Mouse (Mus musculus) midbrain, embryonic 11.5 days (tissue): ENCODE measurements around the gene Helq. TPM values are rescaled to one million over a fixed set of nuclear protein-coding genes. Genes with fewer than 3 reads are reported as not detected.

Experiments used
- ATAC-seq: fragments of 200-750 bp; cut with Nextera tagmentation; 2 replicates; pipeline ENCODE4 v1.8.0; 2017; ENCODE audit warnings: moderate TSS enrichment, moderate library complexity; ENCODE audit not compliant: low FRiP score
- DNase-seq: peaks from one replicate; pipeline ENCODE4 v3.0.0; 2015; ENCODE audit warnings: low spot score; ENCODE audit errors: missing footprints
- H3K27ac ChIP-seq: fragments of 300-500 bp; sonication (generic); 2 replicates; pipeline ENCODE4 v1.5.1; 2014; ENCODE audit warnings: low read depth, low read length
- H3K27me3 ChIP-seq: fragments of 300-500 bp; sonication (generic); 2 replicates; pipeline ENCODE4 v1.6.1; 2014; ENCODE audit warnings: mild to moderate bottlenecking, low read length, moderate library complexity, mixed read lengths; ENCODE audit not compliant: control insufficient read depth, insufficient read depth
- H3K36me3 ChIP-seq: fragments of 300-500 bp; sonication (generic); 2 replicates; pipeline ENCODE4 v1.6.1; 2014; ENCODE audit warnings: mild to moderate bottlenecking, low read length, moderate library complexity, mixed read lengths; ENCODE audit not compliant: control insufficient read depth, insufficient read depth
- H3K4me1 ChIP-seq: fragments of 300-500 bp; sonication (generic); 2 replicates; pipeline ENCODE4 v1.6.1; 2014; ENCODE audit warnings: low read length; ENCODE audit not compliant: control insufficient read depth, insufficient read depth
- H3K4me2 ChIP-seq: fragments of 300-500 bp; sonication (generic); 2 replicates; pipeline ENCODE4 v1.6.1; 2014; ENCODE audit warnings: mild to moderate bottlenecking, moderate library complexity
- H3K4me3 ChIP-seq: fragments of 300-500 bp; sonication (generic); 2 replicates; pipeline ENCODE4 v1.5.1; 2014; ENCODE audit warnings: low read depth, low read length
- H3K9ac ChIP-seq: fragments of 300-500 bp; sonication (generic); 2 replicates; pipeline ENCODE4 v1.6.1; 2014; ENCODE audit warnings: low read length
- H3K9me3 ChIP-seq: fragments of 300-500 bp; sonication (generic); 2 replicates; pipeline ENCODE4 v1.6.1; 2016; ENCODE audit warnings: low read length; ENCODE audit not compliant: control insufficient read depth
- WGBS: fragments of 180-500 bp; shearing (Covaris S2); extraction: QIAGEN DNeasy Blood & Tissue Kit; methylation state at CpG from one replicate; pipeline ENCODE4 v1.1.7; 2014; 5-methylcytosine and 5-hydroxymethylcytosine counted together
- polyA plus RNA-seq: library from polyadenylated mRNA; unstranded; fragments of >200 nt; fragmentation: Nextera tagmentation; extraction: Ambion mirVana; gene quantifications from 2 replicates; pipeline ENCODE4 v1.2.1, GENCODE M21; 2014

The Helq gene
- polyA plus RNA-seq, 1 experiment from 2014 or later: 17.6 TPM

DNA sequence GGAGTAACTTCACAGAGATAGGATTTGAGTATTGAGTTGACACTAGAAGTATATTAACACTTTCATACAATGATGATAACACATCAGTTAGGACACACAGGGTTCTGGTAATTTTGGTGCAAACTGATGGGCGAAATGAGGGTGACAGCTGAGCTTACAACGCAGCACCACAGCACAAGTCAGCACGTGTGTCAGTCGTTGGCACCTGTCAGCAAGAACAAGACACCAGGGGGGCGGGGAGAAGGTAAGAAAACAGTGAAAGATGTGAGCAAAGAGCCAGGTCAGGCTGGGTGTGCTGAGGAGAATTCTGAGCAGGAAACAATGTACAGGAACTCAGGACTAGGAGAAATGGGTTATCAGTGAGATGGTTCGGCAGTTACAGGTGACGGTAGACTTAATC, 36.7 kb downstream of the Helq start:
- Histone ChIP-seq H3K4me2 (no peak overlapping the region), H3K9me3 (no peaks in the 10 kb centered on the region), H3K27ac (no peak overlapping the region), H3K4me1 (no peaks in the 10 kb centered on the region), H3K9ac (no peak overlapping the region), H3K4me3 (no peak overlapping the region), H3K27me3 (no peaks in the 10 kb centered on the region), H3K36me3 (peaks cover 26% of the 10 kb centered on the region)
- DNase-seq: peak; percentile 76
- ATAC-seq: no peak
- WGBS: 95% methylated on average over 7 of the region's 7 CpGs

DNA sequence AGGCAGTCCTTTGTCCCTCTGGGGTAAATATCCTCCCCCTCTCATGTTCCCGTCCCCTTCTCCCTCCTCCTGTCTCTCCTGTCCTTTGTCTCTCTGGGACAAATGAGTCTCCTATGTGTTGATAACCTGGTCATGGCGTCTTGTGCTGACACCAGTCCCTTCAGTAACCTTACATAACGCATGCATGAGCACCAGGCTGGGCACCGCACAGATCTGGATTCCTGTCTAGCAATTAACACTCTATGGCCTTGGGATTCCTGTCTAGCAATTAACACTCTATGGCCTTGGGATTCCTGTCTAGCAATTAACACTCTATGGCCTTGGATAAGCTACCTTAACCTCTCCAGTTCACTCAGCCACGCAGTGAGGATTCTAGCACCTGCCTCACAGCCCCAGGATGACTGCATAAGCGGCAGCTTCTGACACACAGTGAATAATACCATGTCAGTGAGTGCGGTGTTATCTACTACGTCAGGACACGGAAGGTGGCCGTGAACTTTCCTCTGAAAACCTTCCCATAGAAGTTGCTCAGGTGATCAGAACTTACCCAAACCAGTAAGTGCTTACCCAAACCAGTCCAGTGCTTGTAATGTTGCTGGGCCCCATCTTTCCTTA, 38.2 kb downstream of the Helq start:
- Histone ChIP-seq H3K9ac (no peak overlapping the region), H3K36me3 (peaks cover 21% of the 10 kb centered on the region), H3K4me3 (no peak overlapping the region), H3K27ac (no peak overlapping the region), H3K9me3 (no peaks in the 10 kb centered on the region), H3K4me2 (no peak overlapping the region), H3K4me1 (no peaks in the 10 kb centered on the region), H3K27me3 (no peaks in the 10 kb centered on the region)
- DNase-seq (peak; percentile 33), ATAC-seq (no peak)
- 89% methylated on average over 10 of the region's 10 CpGs for WGBS

DNA sequence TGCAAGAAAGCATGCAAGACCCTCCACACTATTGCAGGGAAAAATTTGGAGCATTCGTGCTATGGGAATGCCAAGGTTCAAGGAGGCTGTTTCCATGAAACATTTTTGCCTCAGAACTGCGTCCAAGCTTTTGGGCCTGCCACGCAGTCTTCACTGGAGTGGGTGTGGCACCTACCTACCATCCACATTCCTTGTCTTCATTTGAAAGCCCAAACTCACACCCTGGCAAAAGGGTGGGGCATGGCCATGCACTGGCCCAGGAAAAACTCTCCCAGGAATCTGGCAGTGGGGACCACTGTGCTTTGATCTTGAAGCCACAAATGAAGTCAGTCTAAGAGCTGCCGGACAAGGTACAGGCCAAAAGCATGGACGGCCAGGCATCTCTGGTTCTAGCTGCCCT, 40.3 kb downstream of the Helq start:
- Histone ChIP-seq H3K4me1 (no peaks in the 10 kb centered on the region), H3K9ac (no peak overlapping the region), H3K4me2 (no peak overlapping the region), H3K27ac (no peak overlapping the region), H3K36me3 (peaks cover 9% of the 10 kb centered on the region), H3K4me3 (no peak overlapping the region), H3K9me3 (no peaks in the 10 kb centered on the region), H3K27me3 (no peaks in the 10 kb centered on the region)
- DNase-seq (peak; percentile 75), ATAC-seq (no peak)
- whole genome bisulfite sequencing: 92% methylated on average over 5 of the region's 5 CpGs

DNA sequence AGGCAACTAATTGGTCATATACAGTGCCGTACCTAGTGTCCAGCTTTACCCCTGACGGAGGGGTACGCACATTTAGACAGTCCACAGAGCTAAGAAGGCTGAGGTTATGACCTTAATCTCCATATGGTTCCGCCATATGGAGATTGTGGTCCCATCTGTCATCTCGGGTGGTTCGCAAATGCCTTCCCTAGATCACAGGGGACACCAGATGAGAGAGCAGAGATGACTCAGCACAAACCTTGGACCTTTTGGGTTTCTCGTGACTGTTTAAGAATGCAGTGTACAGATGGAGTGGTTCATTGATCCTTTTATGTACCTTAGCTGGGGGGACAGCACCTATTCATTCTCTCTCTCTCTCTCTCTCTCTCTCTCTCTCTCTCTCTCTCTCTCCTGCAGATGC, 45.0 kb downstream of the Helq start:
- ATAC-seq (peak; percentile 44; the same call in 1 of the 2 replicates), DNase-seq (no peak)
- Histone ChIP-seq H3K27me3 (no peaks in the 10 kb centered on the region), H3K4me1 (no peaks in the 10 kb centered on the region), H3K4me2 (no peak overlapping the region), H3K9me3 (no peaks in the 10 kb centered on the region), H3K4me3 (no peak overlapping the region), H3K36me3 (no peaks in the 10 kb centered on the region), H3K27ac (no peak overlapping the region), H3K9ac (no peak overlapping the region)
- WGBS: 60% methylated on average over 7 of the region's 7 CpGs

DNA sequence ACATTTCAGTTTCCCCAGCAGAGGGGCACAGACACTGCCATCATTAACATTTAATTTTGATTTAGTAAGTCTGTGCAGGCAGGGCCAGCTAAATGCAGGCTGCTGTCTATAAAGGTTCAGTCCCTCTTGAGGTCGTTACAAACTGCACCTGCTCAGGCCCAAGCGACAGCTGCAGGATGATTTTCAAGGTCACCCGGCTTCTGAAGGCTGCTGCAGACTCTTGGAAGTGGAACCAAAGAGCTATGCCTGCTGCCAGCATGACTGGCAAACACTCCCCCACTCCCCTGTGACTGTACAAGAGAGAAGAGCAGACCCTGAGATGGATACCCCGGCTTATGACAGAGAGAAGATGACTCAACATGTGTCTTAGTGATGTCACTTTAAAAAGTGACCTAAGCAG, 46.7 kb downstream of the Helq start:
- Histone ChIP-seq H3K36me3 (no peaks in the 10 kb centered on the region), H3K27ac (peak overlapping the region; percentile 9; the same call in 1 of the 2 replicates), H3K9me3 (no peaks in the 10 kb centered on the region), H3K27me3 (no peaks in the 10 kb centered on the region), H3K4me2 (no peak overlapping the region), H3K4me3 (no peak overlapping the region), H3K9ac (no peak overlapping the region), H3K4me1 (no peaks in the 10 kb centered on the region)
- WGBS: 73% methylated on average over 4 of the region's 4 CpGs
- ATAC-seq: no peak
- no peak for DNase-seq

DNA sequence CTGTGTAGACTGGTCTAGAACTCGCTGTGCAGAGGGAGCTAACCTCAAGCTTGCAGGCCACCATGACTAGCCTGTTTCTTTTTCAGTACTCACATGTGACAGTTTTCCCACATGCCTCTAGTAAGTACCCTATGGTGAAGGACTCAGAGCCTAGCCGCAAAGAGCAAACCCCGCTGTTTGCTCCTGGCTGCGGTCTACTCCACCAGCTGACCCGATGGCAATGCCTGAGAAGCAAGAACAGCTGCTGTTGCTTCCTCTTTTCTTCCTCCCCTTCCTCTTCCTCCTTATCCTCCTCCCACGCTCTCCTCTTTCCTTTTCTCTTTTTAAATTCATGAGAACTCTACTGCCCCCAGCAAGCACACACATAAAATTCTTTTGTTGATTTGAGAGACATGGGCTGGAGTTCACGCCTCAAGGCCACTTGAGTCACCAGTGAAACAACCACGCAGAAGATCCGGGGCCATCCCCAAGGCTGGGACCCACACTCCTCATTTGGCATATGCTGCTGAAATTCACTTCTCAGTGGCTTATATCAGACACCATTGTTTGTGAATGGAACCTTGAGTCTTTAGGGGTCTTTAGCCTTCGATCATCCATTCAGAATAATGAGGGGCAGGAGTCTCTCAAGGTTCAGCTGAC, 47.7 kb downstream of the Helq start:
- H3K9me3 ChIP-seq: no peaks in the 10 kb centered on the region
- DNase-seq: no peak
- ATAC-seq: no peak
- no peak overlapping the region for H3K27ac ChIP-seq
- H3K4me1 ChIP-seq: no peaks in the 10 kb centered on the region
- H3K27me3 ChIP-seq: no peaks in the 10 kb centered on the region
- no peak overlapping the region for H3K4me2 ChIP-seq
- no peak overlapping the region for H3K9ac ChIP-seq
- no peak overlapping the region for H3K4me3 ChIP-seq
- H3K36me3 ChIP-seq: no peaks in the 10 kb centered on the region
- WGBS: 84% methylated on average over 10 of the region's 10 CpGs

DNA sequence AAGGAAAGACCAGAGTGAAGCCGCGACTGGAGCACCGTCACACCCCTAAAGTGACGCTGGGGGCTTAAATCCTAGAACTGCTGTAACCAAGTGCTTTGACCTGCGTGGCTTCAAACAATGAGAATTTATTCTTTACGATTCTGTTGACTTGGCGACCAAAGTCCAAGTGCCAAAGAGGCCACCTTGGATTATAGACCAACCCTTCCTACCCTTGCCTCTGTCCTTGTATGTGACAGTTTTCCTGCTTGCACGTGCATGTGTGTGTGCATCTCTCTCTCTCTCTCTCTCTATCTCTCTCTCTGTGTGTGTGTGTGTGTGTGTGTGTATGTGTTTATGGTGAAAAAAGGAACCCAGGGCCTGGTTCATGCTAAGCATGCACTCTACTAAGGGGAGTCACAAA, 59.6 kb downstream of the Helq start:
- no peak overlapping the region for H3K9ac ChIP-seq
- no peaks in the 10 kb centered on the region for H3K9me3 ChIP-seq
- no peak overlapping the region for H3K4me2 ChIP-seq
- no peak overlapping the region for H3K4me3 ChIP-seq
- no peaks in the 10 kb centered on the region for H3K4me1 ChIP-seq
- peak; percentile 14 for DNase-seq
- H3K27me3 ChIP-seq: no peaks in the 10 kb centered on the region
- no peaks in the 10 kb centered on the region for H3K36me3 ChIP-seq
- WGBS: 85% methylated on average over 8 of the region's 8 CpGs
- no peak for ATAC-seq
- H3K27ac ChIP-seq: no peak overlapping the region

DNA sequence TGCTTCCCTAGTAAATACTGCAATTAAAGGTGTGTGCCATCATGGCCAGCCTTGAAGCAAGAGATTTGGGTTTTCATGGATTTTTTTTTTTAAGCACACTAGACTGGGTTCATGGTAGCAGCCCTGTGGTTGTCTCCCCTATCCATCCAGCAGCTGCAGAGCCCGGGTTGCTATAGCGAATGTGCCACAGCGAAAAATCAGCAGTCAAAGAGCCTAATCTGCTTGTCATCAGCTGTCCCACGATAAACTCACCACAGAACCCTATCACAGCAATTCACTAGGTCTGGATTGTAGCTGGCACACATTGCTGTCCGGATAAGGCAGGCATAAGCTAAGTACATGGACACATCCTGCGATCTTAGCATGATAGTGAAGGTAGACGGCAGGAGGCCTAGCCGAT, 61.5 kb downstream of the Helq start:
- DNase-seq: peak; percentile 81
- Histone ChIP-seq H3K4me3 (no peak overlapping the region), H3K36me3 (no peaks in the 10 kb centered on the region), H3K27ac (no peak overlapping the region), H3K27me3 (no peaks in the 10 kb centered on the region), H3K4me1 (no peaks in the 10 kb centered on the region), H3K9me3 (no peaks in the 10 kb centered on the region), H3K9ac (no peak overlapping the region), H3K4me2 (no peak overlapping the region)
- no peak for ATAC-seq
- 89% methylated on average over 8 of the region's 8 CpGs for WGBS

DNA sequence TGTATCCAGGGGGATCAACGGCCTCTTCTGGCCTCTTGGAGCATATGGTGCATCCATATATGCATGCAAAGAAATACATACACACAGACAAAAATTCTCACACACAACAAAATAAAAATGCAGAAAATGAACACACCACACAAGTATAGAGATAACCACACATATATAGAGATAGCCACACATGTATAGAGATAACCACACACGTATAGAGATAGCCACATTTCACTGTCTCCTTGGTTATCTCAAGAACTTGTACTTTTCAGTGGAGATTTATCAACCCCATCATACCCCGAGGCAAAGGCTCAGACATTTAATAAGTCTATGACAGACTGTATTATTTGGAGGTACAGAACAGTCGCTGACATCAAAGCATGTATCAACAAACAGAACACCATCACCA, 63.9 kb downstream of the Helq start:
- no peaks in the 10 kb centered on the region for H3K36me3 ChIP-seq
- 84% methylated on average over 4 of the region's 4 CpGs for WGBS
- H3K27ac ChIP-seq: no peak overlapping the region
- no peaks in the 10 kb centered on the region for H3K4me1 ChIP-seq
- H3K27me3 ChIP-seq: no peaks in the 10 kb centered on the region
- DNase-seq (no peak), ATAC-seq (no peak)
- no peak overlapping the region for H3K9ac ChIP-seq
- no peaks in the 10 kb centered on the region for H3K9me3 ChIP-seq
- H3K4me2 ChIP-seq: no peak overlapping the region
- no peak overlapping the region for H3K4me3 ChIP-seq
